Mouse (Mus musculus) telencephalon, adult 2 months (tissue): ENCODE data around the gene Mcrip2.
A peak's percentile ranks its signal among the peaks of the same experiment; 100 is the strongest.

ENCODE experiments used
- DNase-seq: peaks from one replicate; pipeline ENCODE4 v3.0.0-alpha.2; 2011; ENCODE audit warnings: low read depth, low spot score

Gene Mcrip2

GRCm38 (mm10) chr17:25866172-25866571, 2.4 kb downstream of the Mcrip2 start:
- DNase-seq = no peak

- DNase-seq = no peak
Measured at GRCm38 (mm10) chr17:25865288-25865687, 3.3 kb downstream of the Mcrip2 start.

- DNase-seq = no peak
Measured at GRCm38 (mm10) chr17:25864311-25864710, 4.3 kb downstream of the Mcrip2 start.

GRCm38 (mm10) chr17:25863681-25864080, 4.9 kb downstream of the Mcrip2 start:
- DNase-seq = no peak

- no peak for DNase-seq
Measured at GRCm38 (mm10) chr17:25861704-25862612, 6.6 kb downstream of the Mcrip2 start.

GRCm38 (mm10) chr17:25860832-25861703, 7.5 kb downstream of the Mcrip2 start, which contains the start of gene Wdr90:
Gene Wdr90, minus strand, starts transcription at chr17:25861501.
- peak; percentile 96 for DNase-seq

- DNase-seq = no peak
Measured at GRCm38 (mm10) chr17:25860229-25860628, 8.3 kb downstream of the Mcrip2 start.

GRCm38 (mm10) chr17:25844396-25844901, 24.1 kb downstream of the Mcrip2 start, which contains the start of gene Rhot2:
Gene Rhot2, minus strand, starts transcription at chr17:25844851.
- DNase-seq = peak; percentile 92

GRCm38 (mm10) chr17:25843636-25844395, 24.7 kb downstream of the Mcrip2 start:
- DNase-seq = no peak

GRCm38 (mm10) chr17:25843122-25843521, 25.4 kb downstream of the Mcrip2 start:
- no peak for DNase-seq

GRCm38 (mm10) chr17:25842509-25842908, 26.1 kb downstream of the Mcrip2 start:
- no peak for DNase-seq

GRCm38 (mm10) chr17:25841117-25841880, 27.3 kb downstream of the Mcrip2 start, which contains the start of gene Gm20683:
Gene Gm20683, minus strand, starts transcription at chr17:25841763.
- DNase-seq = no peak

GRCm38 (mm10) chr17:25840519-25840918, 28.0 kb downstream of the Mcrip2 start:
- DNase-seq = no peak

GRCm38 (mm10) chr17:25839455-25840235, 28.9 kb downstream of the Mcrip2 start:
- DNase-seq = no peak

GRCm38 (mm10) chr17:25838904-25839303, 29.7 kb downstream of the Mcrip2 start:
- DNase-seq = no peak

- no peak for DNase-seq
Measured at GRCm38 (mm10) chr17:25837533-25837932, 31.0 kb downstream of the Mcrip2 start.

- DNase-seq = peak; percentile 78
Measured at GRCm38 (mm10) chr17:25837076-25837410, 31.5 kb downstream of the Mcrip2 start, which contains the start of gene Rhbdl1. Gene Rhbdl1, minus strand, starts transcription at chr17:25837295.

GRCm38 (mm10) chr17:25836397-25837075, 32.0 kb downstream of the Mcrip2 start:
- no peak for DNase-seq

GRCm38 (mm10) chr17:25835816-25836215, 32.7 kb downstream of the Mcrip2 start:
- no peak for DNase-seq
